Mouse (Mus musculus) lung, adult 2 months (tissue): ENCODE results near the gene St14. TPM values are rescaled to one million over a fixed set of nuclear protein-coding genes. Genes with fewer than 3 reads are reported as not detected.
"Not testable (repeated sequence)": the region's sequence is repeated elsewhere in the genome, so short reads cannot be mapped to it uniquely, and the experiment has no call there.

Experiments used
- DNase-seq: peaks from one replicate; pipeline ENCODE4 v3.0.0; 2022
- H3K4me1 ChIP-seq: fragments of 200-500 bp; 2 replicates; pipeline ENCODE4 v1.6.1; 2011; ENCODE audit warnings: low read length; ENCODE audit not compliant: control insufficient read depth, insufficient read depth
- H3K4me3 ChIP-seq: fragments of 200-500 bp; replicated peaks from 2 replicates; pipeline ENCODE3; 2011; ENCODE audit warnings: low read depth, mild to moderate bottlenecking, control low read depth, low read length; ENCODE audit errors: extremely low read depth
- CTCF ChIP-seq: fragments of 200-500 bp; IDR thresholded peaks from 2 replicates; pipeline ENCODE4 v1.5.1; 2011; ENCODE audit warnings: mild to moderate bottlenecking, low read length, control low read depth; ENCODE audit not compliant: insufficient read depth
- POLR2A ChIP-seq: fragments of 200-500 bp; IDR thresholded peaks from 2 replicates; pipeline ENCODE4 v1.6.1; 2011; ENCODE audit warnings: low read depth, mild to moderate bottlenecking, control low read depth, low read length, borderline replicate concordance; ENCODE audit errors: extremely low read depth
- WGBS: fragments of 180-500 bp; shearing (Covaris S2); methylation state at CpG from one replicate; pipeline ENCODE4 v1.1.7; 2018; 5-methylcytosine and 5-hydroxymethylcytosine counted together
- polyA plus RNA-seq: library from polyadenylated mRNA; depleted of rRNA; stranded (reverse); fragments of >200 nt; gene quantifications from 2 replicates; pipeline ENCODE4 v1.2.3, GENCODE M21; 2012; rRNA removed

Gene St14
- polyA plus RNA-seq = 42.5 and 47.2 TPM in 2 replicates

- WGBS = under 1% methylated on average over 73 of the region's 74 CpGs
- peak; percentile 9; the same call in 1 of the 2 replicates for TF ChIP-seq POLR2A
- TF ChIP-seq CTCF = no peak
- H3K4me1 ChIP-seq = no peaks in the 10 kb centered on the region
- H3K4me3 ChIP-seq = peak within 1 kb of the TSS; percentile 58
- peak; percentile 83 for DNase-seq
These were observed at the start of gene St14 for GRCm38 (mm10) chr9:31131205-31131968. St14 (minus strand) TSS chr9:31131853.

- no peak overlapping the region for H3K4me3 ChIP-seq
- no peak for DNase-seq
- WGBS = 85% methylated on average over 6 of the region's 6 CpGs
- H3K4me1 ChIP-seq = peaks cover 37% of the 10 kb centered on the region
- TF ChIP-seq POLR2A (no peak), CTCF (no peak)
These were observed 46.0 kb upstream of the St14 start for GRCm38 (mm10) chr9:31177692-31178091.

GRCm38 (mm10) chr9:31176379-31177130, 44.9 kb upstream of the St14 start:
- H3K4me3 ChIP-seq = no peak overlapping the region
- WGBS = 47% methylated on average over 8 of the region's 8 CpGs
- no peak for TF ChIP-seq POLR2A
- no peak for TF ChIP-seq CTCF
- H3K4me1 ChIP-seq = peaks cover 26% of the 10 kb centered on the region
- peak; percentile 90 for DNase-seq

- no peak for TF ChIP-seq POLR2A
- no peak for TF ChIP-seq CTCF
- 55% methylated on average over 3 of the region's 3 CpGs for WGBS
- no peak overlapping the region for H3K4me3 ChIP-seq
These were observed 44.3 kb upstream of the St14 start for GRCm38 (mm10) chr9:31175978-31176377.

GRCm38 (mm10) chr9:31175346-31175745, 43.7 kb upstream of the St14 start:
- 73% methylated on average over 6 of the region's 6 CpGs for WGBS
- TF ChIP-seq POLR2A (no peak), CTCF (no peak)
- no peak overlapping the region for H3K4me3 ChIP-seq
- no peak for DNase-seq
- H3K4me1 ChIP-seq = peaks cover 20% of the 10 kb centered on the region

More at GRCm38 (mm10) chr9:31175978-31176377, 44.3 kb upstream of the St14 start:
- peaks cover 21% of the 10 kb centered on the region for H3K4me1 ChIP-seq
- DNase-seq = no peak

GRCm38 (mm10) chr9:31168356-31169093, 36.9 kb upstream of the St14 start:
- WGBS = 81% methylated on average over 22 of the region's 22 CpGs
- TF ChIP-seq CTCF = no peak
- no peak for TF ChIP-seq POLR2A
- Histone ChIP-seq H3K4me1 (no peaks in the 10 kb centered on the region), H3K4me3 (no peak overlapping the region)
- DNase-seq = no peak

- Histone ChIP-seq H3K4me3 (no peak overlapping the region), H3K4me1 (no peaks in the 10 kb centered on the region)
- DNase-seq = no peak
- TF ChIP-seq CTCF = no peak
- TF ChIP-seq POLR2A = no peak
- WGBS = 89% methylated on average over 13 of the region's 13 CpGs
These were observed 35.7 kb upstream of the St14 start for GRCm38 (mm10) chr9:31167305-31167704.

GRCm38 (mm10) chr9:31165505-31165904, 33.9 kb upstream of the St14 start:
- not testable (repeated sequence) for H3K4me1 ChIP-seq, DNase-seq, H3K4me3 ChIP-seq
- 83% methylated on average over 3 of the region's 3 CpGs for WGBS

- TF ChIP-seq CTCF (no peak), POLR2A (no peak)
These were observed 31.7 kb upstream of the St14 start for GRCm38 (mm10) chr9:31163327-31163726.

More at GRCm38 (mm10) chr9:31163327-31163726, 31.7 kb upstream of the St14 start:
- DNase-seq = no peak
- H3K4me3 ChIP-seq = no peak overlapping the region
- no peaks in the 10 kb centered on the region for H3K4me1 ChIP-seq
- 56% methylated on average over 1 of the region's 1 CpGs for WGBS
